Mouse (Mus musculus) CH12.LX (cell line): ENCODE results near the gene Mdga1. TPM values are rescaled to one million over a fixed set of nuclear protein-coding genes. Genes with fewer than 3 reads are reported as not detected.
A peak's percentile ranks its signal among the peaks of the same experiment; 100 is the strongest.

ENCODE experiments used
- DNase-seq: peaks from one replicate; pipeline ENCODE4 v3.0.0-alpha.2; 2013; ENCODE audit errors: extremely low read depth
- H3K27ac ChIP-seq: 2 replicates; pipeline ENCODE4 v1.5.1; 2012; ENCODE audit warnings: low read depth, mild to moderate bottlenecking, control low read depth, moderate library complexity; ENCODE audit not compliant: insufficient read depth
- H3K27me3 ChIP-seq: replicated peaks from 2 replicates; pipeline ENCODE3; 2012; ENCODE audit warnings: inconsistent platforms
- H3K36me3 ChIP-seq, 2 experiments: replicated peaks in 1 of 2; 2 replicates each; pipeline versions ENCODE3 to v1.6.1; 2012; ENCODE audit warnings: inconsistent platforms in 1 of 2, low read length in 1 of 2, mild to moderate bottlenecking in 1 of 2, mixed read lengths in 1 of 2, moderate library complexity in 1 of 2; ENCODE audit not compliant: control insufficient read depth in 1 of 2, insufficient read depth in 1 of 2
- H3K4me1 ChIP-seq, 2 experiments: 2 replicates each; pipeline ENCODE4 v1.6.1; 2012; ENCODE audit warnings: inconsistent platforms in 1 of 2, moderate library complexity in 1 of 2; ENCODE audit not compliant: insufficient read depth in 2 of 2, control insufficient read depth in 1 of 2
- H3K4me2 ChIP-seq: 2 replicates; pipeline ENCODE4 v1.6.1; 2012; ENCODE audit warnings: low read depth, mild to moderate bottlenecking, control low read depth; ENCODE audit not compliant: poor library complexity, insufficient read depth, severe bottlenecking
- H3K4me3 ChIP-seq, 3 experiments: fragments of 150-350 bp in 1 of 3; sonication (generic) in 1 of 3; replicated peaks in 1 of 3; 2 replicates each; pipeline versions ENCODE3 to v1.5.1; 2011 to 2012; ENCODE audit warnings: low read depth in 2 of 3, low read length in 2 of 3, mild to moderate bottlenecking in 2 of 3, moderate library complexity in 2 of 3, control low read depth in 1 of 3, improper control_type of control experiment in 1 of 3, inconsistent platforms in 1 of 3, mixed read lengths in 1 of 3; ENCODE audit not compliant: poor library complexity in 1 of 3
- H3K79me2 ChIP-seq: replicated peaks from 2 replicates; pipeline ENCODE4 v1.6.1; 2012; ENCODE audit warnings: mild to moderate bottlenecking, moderate library complexity; ENCODE audit not compliant: control insufficient read depth, poor library complexity, insufficient read depth, severe bottlenecking; ENCODE audit errors: extremely low read depth
- H3K9ac ChIP-seq: 2 replicates; pipeline ENCODE4 v1.6.1; 2012; ENCODE audit warnings: low read depth, mild to moderate bottlenecking, control low read depth, moderate library complexity; ENCODE audit not compliant: insufficient read depth
- H3K9me3 ChIP-seq: replicated peaks from 2 replicates; pipeline ENCODE3; 2012; ENCODE audit warnings: low read length, inconsistent platforms, mixed read lengths
- BHLHE40 ChIP-seq: IDR thresholded peaks from 2 replicates; pipeline ENCODE4 v1.6.1; 2011; ENCODE audit warnings: mild to moderate bottlenecking, low read depth, low read length, improper control_type of control experiment
- GABPA ChIP-seq: IDR thresholded peaks from 2 replicates; pipeline ENCODE4 v1.6.1; 2012; ENCODE audit warnings: low read depth, low read length, improper control_type of control experiment, inconsistent platforms; ENCODE audit not compliant: insufficient replicate concordance
- HCFC1 ChIP-seq: IDR thresholded peaks from 2 replicates; pipeline ENCODE4 v1.6.1; 2012; ENCODE audit warnings: low read depth, mild to moderate bottlenecking, inconsistent platforms, low read length, improper control_type of control experiment
- MAZ ChIP-seq: IDR thresholded peaks from 2 replicates; pipeline ENCODE4 v1.6.1; 2012; ENCODE audit warnings: low read depth, mild to moderate bottlenecking, inconsistent platforms, low read length, improper control_type of control experiment, moderate library complexity
- MEF2A ChIP-seq: IDR thresholded peaks from 2 replicates; pipeline ENCODE4 v1.6.1; 2014; ENCODE audit warnings: low read depth, mild to moderate bottlenecking, inconsistent platforms, low read length, improper control_type of control experiment, borderline replicate concordance
- NELFE ChIP-seq: IDR thresholded peaks from 2 replicates; pipeline ENCODE4 v1.6.1; 2011; ENCODE audit warnings: low read depth, low read length, improper control_type of control experiment
- SMC3 ChIP-seq: IDR thresholded peaks from 2 replicates; pipeline ENCODE4 v1.6.1; 2011; ENCODE audit warnings: low read depth, low read length, improper control_type of control experiment
- USF1 ChIP-seq: IDR thresholded peaks from 2 replicates; pipeline ENCODE4 v1.6.1; 2014; ENCODE audit warnings: low read depth, mild to moderate bottlenecking, inconsistent platforms, low read length, improper control_type of control experiment
- dilution Hi-C: fragments of 300-500 bp; cut with MboI; formaldehyde crosslinking; loops from 2 replicates; pipeline ENCODE4 v1.14.3; 2020; ENCODE audit warnings: low sequenced_read_pairs; ENCODE audit not compliant: extremely low pct_unique_long_range_greater_than_20kb, extremely low pct_ligation_motif_present
- in situ Hi-C: fragments of 300-500 bp; cut with MboI; formaldehyde crosslinking; loops from 3 replicates; pipeline ENCODE4 v1.14.3; 2019; ENCODE audit warnings: low sequenced_read_pairs, low pct_ligation_motif_present, low pct_unique_long_range_greater_than_20kb, mixed read lengths
- polyA plus RNA-seq: library from polyadenylated mRNA; unstranded; fragments of >175 nt; gene quantifications from 2 replicates; pipeline ENCODE4 v1.2.1, GENCODE M21; 2012; ENCODE audit warnings: low read depth; ENCODE audit not compliant: insufficient read length
- total RNA-seq, 2 experiments: library from RNA; depleted of rRNA; stranded (reverse); fragments of 300-350 nt in 1 of 2; fragments of >200 nt in 1 of 2; gene quantifications; 2 replicates each; pipeline ENCODE4 v1.2.3; 2012 to 2014

The Mdga1 gene
- total and polyA plus RNA-seq, 3 experiments, result 0.29 to 0.39 (median 0.38) TPM

DNA sequence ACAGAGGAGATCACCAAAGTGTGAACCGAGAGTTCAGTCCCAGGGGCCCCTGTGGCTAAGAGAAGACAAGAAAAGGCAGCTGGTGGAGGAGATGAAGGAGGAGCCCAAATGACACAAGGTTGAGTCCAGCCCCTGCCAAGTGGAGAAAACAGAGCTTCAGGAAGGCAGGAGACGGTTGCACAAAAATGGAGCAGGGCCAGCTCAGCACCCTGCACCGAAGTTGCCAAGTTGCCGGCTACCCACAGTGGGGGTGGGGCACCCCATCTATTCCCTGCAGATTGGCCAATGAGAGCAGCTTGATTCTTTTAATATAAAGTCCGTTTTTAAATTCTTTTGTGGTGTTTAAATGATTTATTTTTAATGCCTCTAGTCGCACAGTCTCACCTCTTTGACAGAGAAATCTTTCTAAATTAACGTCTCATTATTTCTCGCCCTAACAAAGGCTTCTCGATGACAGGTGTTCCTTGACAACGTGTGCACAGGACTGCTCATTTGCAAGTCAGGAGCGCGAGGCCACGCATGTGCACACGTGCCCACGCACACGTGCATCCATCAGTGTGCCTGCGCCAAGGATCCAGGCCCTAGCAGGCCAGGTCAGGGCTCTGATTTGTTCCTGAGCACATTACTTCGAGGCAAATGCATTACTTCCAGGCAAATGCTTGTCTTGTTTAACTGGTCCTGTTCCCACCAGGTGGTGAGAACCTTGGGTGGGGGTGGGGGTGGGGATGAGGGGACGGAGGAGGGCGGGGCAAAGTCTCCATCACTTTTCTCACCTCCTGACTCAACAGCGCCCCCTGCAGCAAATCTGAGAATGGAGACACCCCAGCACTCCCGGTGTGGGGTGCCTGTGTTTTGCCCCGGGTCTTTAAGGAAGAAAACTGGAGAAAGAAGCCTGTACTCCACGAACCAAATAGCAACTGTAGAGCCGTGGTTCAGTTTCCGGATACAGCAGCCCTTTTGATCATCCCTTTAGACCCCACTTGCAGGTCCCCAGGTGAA lies 44.0 kb downstream of the Mdga1 start:
- in situ Hi-C loops (no loop called here), dilution Hi-C loops (no loop called here)
- Histone ChIP-seq H3K36me3 (no peaks in the 10 kb centered on the region), H3K9ac (no peak overlapping the region), H3K9me3 (peaks cover 9% of the 10 kb centered on the region), H3K27ac (no peak overlapping the region), H3K4me2 (no peak overlapping the region), H3K4me1 (peaks cover 2 to 7% of the 10 kb centered on the region in 2 experiments), H3K4me3 (no peak overlapping the region), H3K27me3 (peaks cover 12% of the 10 kb centered on the region)
- DNase-seq, result peak; percentile 9
- TF ChIP-seq BHLHE40 (peak; percentile 46), NELFE (no peak)
- TF ChIP-seq, all 38 proteins: peak for 1
- no peaks in the 10 kb centered on the region for H3K79me2 ChIP-seq

DNA sequence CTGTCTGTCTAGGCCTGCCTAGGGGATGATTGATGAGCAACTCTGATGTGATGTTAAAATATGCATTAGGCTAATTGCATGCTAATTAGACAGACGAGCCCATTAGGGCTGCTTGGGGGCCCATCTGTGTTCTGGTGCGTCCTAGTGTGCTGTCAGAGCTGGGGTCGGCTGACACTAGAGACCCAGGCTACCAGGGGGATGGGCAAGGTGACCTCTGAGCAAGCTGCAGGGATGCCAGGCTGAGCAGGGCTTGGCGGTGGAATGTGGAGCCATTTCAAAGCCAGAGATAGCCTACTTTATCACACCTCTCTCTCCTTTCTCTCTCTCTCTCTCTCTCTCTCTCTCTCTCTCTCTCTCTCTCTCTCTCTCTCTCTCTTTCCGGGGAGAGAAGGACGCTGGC lies 49.8 kb downstream of the Mdga1 start:
- no peaks in the 10 kb centered on the region for H3K79me2 ChIP-seq
- H3K4me1 ChIP-seq, result no peaks in the 10 kb centered on the region
- no peak overlapping the region for H3K27ac ChIP-seq
- H3K4me2 ChIP-seq, result no peak overlapping the region
- in situ Hi-C loops, result no loop called here
- no peak overlapping the region for H3K4me3 ChIP-seq
- TF ChIP-seq USF1, result no peak
- no peak for TF ChIP-seq SMC3
- no peak for TF ChIP-seq MEF2A
- TF ChIP-seq HCFC1, result no peak
- TF ChIP-seq GABPA, result no peak
- TF ChIP-seq MAZ, result no peak
- no peak overlapping the region for H3K9ac ChIP-seq
- dilution Hi-C loops, result no loop called here
- no peak for DNase-seq
- H3K9me3 ChIP-seq, result peaks cover 9% of the 10 kb centered on the region
- no peaks in the 10 kb centered on the region for H3K36me3 ChIP-seq
- H3K27me3 ChIP-seq, result peaks cover 12% of the 10 kb centered on the region

DNA sequence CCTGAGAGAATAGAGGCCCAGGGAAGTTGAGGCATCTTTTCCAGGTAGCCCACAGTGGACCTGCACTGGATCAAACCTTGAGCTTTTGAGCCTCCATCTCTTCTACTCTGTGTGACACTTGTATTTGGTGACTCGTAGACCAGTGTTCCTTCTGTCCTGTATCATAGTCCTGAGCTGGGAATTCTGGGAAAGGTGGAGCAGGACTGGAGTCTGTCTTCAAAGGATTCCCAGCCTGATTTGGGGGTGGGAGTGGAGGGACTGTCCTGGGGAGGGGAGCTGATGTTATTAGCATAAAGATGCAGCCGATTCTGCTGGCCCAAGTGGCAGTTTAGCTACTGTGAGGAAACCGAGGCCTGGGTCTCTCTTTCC lies 50.4 kb downstream of the Mdga1 start:
- H3K79me2 ChIP-seq, result no peaks in the 10 kb centered on the region
- no peaks in the 10 kb centered on the region for H3K36me3 ChIP-seq
- in situ Hi-C loops (no loop called here), dilution Hi-C loops (no loop called here)
- H3K9me3 ChIP-seq, result peaks cover 6% of the 10 kb centered on the region
- H3K9ac ChIP-seq, result no peak overlapping the region
- DNase-seq, result no peak
- H3K4me3 ChIP-seq, result no peak overlapping the region
- H3K27ac ChIP-seq, result no peak overlapping the region
- H3K27me3 ChIP-seq, result peaks cover 12% of the 10 kb centered on the region
- TF ChIP-seq MEF2A, result no peak
- no peaks in the 10 kb centered on the region for H3K4me1 ChIP-seq
- no peak overlapping the region for H3K4me2 ChIP-seq
